Mouse (Mus musculus): ENCODE measurements around the gene Mtg2. TPM values are rescaled to one million over a fixed set of nuclear protein-coding genes. Genes with fewer than 3 reads are reported as not detected.

Mtg2 gene
- polyA plus RNA-seq, 1 experiment from 2014 or later = 30.0 TPM

DNA sequence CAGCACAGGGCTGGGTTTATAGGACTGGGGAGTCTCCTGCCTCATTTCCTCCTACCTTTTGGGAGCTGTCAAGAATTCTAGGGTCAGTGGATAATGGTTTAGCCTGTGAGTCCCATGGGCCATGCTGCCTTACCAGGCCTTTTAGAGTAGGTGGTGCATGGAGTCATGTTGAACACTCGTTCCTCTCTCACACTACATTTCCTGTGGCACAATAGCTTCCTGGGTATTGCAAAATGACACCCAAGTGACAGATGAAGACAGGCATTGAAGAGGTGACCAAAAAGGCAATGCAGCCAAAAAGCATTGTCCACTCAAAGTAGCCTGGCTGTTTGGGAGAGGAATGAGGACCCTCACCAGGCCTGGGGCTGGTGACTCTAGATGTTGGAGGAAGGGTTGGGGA lies 57.3 kb downstream of the Mtg2 start:
- Histone ChIP-seq H3K27me3 (no peaks in the 10 kb centered on the region), H3K4me3 (no peak overlapping the region), H3K27ac (no peak overlapping the region), H3K4me2 (replicated peaks) (no peak overlapping the region), H3K9ac (no peak overlapping the region), H3K36me3 (peaks cover 12% of the 10 kb centered on the region; the same call in 1 of the 2 replicates), H3K9me3 (replicated peaks) (no peaks in the 10 kb centered on the region), H3K4me1 (peaks cover 16% of the 10 kb centered on the region)
- WGBS = 65% methylated on average over 1 of the region's 1 CpGs
- no peak for ATAC-seq (ENCODE audit: low FRiP score)

DNA sequence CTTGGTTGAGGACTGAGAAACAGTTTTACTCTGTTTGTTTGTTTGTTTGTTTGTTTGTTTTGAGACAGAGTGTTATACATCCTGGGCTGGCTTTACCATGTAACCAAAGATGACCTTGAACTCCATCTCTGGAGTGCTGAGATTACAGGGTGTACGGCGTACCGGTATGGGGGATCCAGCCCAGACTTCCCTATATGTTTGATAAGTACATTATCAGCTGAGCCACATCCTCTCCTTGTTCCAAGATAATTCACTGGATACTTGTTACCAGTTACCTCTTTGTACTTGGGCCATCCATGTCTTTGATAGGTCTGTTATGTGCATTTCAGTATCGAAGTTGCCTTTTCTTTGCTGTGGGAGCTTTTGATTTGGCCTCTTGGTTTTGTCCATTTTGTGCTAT lies 62.8 kb downstream of the Mtg2 start:
- Histone ChIP-seq H3K4me1 (no peaks in the 10 kb centered on the region), H3K9me3 (replicated peaks) (no peaks in the 10 kb centered on the region)

DNA sequence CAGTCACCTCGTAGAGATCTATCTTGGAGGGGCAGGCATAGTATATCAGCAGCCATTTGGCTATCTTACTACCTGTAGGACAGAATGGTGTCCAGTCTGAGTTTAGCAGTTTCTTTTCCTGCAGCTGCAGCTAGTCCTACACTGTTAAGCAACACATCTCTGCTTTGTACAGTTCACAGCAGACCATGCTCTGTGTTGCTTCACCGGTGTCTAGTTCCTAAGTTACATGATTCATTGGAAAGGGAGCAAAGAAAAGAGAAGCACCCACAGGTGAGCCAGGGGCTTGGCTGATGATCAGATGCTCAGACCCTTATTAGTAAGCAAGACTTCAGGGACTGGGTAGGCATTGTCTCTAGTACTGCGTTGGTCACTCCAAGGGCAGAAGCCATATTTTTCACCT lies 63.5 kb downstream of the Mtg2 start:
- H3K4me3 ChIP-seq = no peak overlapping the region
- 85% methylated on average over 3 of the region's 3 CpGs for WGBS
- no peaks in the 10 kb centered on the region for H3K9me3 ChIP-seq (replicated peaks)
- no peak overlapping the region for H3K9ac ChIP-seq
- no peaks in the 10 kb centered on the region for H3K4me1 ChIP-seq
- H3K4me2 ChIP-seq (replicated peaks) = no peak overlapping the region
- ATAC-seq (ENCODE audit: low FRiP score) = no peak
- no peaks in the 10 kb centered on the region for H3K27me3 ChIP-seq
- H3K36me3 ChIP-seq = peaks cover 12% of the 10 kb centered on the region
- no peak overlapping the region for H3K27ac ChIP-seq

More for the DNA sequence above, 62.8 kb downstream of the Mtg2 start:
- Histone ChIP-seq H3K9ac (no peak overlapping the region), H3K4me3 (no peak overlapping the region), H3K27me3 (no peaks in the 10 kb centered on the region), H3K36me3 (peaks cover 5% of the 10 kb centered on the region), H3K4me2 (replicated peaks) (no peak overlapping the region), H3K27ac (no peak overlapping the region)
- WGBS = 95% methylated on average over 4 of the region's 4 CpGs
- ATAC-seq (ENCODE audit: low FRiP score) = no peak

DNA sequence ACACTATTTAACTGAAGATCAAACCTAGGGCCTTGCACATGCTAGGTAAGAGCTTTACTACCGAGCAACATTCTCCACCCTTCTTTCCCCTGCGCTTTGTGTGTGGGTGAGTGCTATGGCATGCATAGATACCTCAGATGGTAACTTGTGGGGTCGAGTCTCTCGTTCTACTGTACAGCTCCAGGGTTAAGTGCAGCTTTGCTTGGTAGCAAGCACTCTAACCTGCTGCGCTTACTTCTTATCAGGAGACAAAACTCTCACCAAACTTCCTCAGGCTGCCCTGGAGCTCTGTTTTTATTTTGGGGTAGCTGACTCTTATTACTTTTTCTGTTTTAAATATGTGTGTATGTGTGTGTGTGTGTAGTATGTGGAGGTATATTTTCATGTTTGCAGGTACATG lies 65.0 kb downstream of the Mtg2 start:
- no peak for ATAC-seq (ENCODE audit: low FRiP score)
- WGBS = 84% methylated on average over 5 of the region's 5 CpGs

More for the DNA sequence above, 65.0 kb downstream of the Mtg2 start:
- Histone ChIP-seq H3K9ac (no peak overlapping the region), H3K9me3 (replicated peaks) (no peaks in the 10 kb centered on the region), H3K4me2 (replicated peaks) (no peak overlapping the region), H3K27me3 (no peaks in the 10 kb centered on the region), H3K27ac (no peak overlapping the region), H3K4me1 (no peaks in the 10 kb centered on the region), H3K4me3 (no peak overlapping the region), H3K36me3 (peaks cover 20% of the 10 kb centered on the region)

Other genes starting within 250 kb of the Mtg2 start
- 3.5 and 5.2 TPM in 2 replicates for gene Taf4, start 93.9 kb upstream of the Mtg2 start, polyA plus RNA-seq (2016; fragmentation: Nextera tagmentation; extraction: Ambion mirVana)
- 14.1 and 16.7 TPM in 2 replicates for gene Lsm14b, start 45.6 kb upstream of the Mtg2 start, polyA plus RNA-seq (2016; fragmentation: Nextera tagmentation; extraction: Ambion mirVana)
- gene Psma7, start 28.2 kb upstream of the Mtg2 start, polyA plus RNA-seq (2016; fragmentation: Nextera tagmentation; extraction: Ambion mirVana) = 630 and 656 TPM in 2 replicates
- gene Ss18l1, start 28.1 kb upstream of the Mtg2 start, polyA plus RNA-seq (2016; fragmentation: Nextera tagmentation; extraction: Ambion mirVana) = 32.9 and 37.7 TPM in 2 replicates
- 4.1 and 4.2 TPM in 2 replicates for gene Hrh3, start 33.9 kb downstream of the Mtg2 start, polyA plus RNA-seq (2016; fragmentation: Nextera tagmentation; extraction: Ambion mirVana)
- gene Osbpl2, start 48.7 kb downstream of the Mtg2 start, polyA plus RNA-seq (2016; fragmentation: Nextera tagmentation; extraction: Ambion mirVana) = 52.2 and 53.8 TPM in 2 replicates
- gene Adrm1, start 100.9 kb downstream of the Mtg2 start, polyA plus RNA-seq (2016; fragmentation: Nextera tagmentation; extraction: Ambion mirVana) = 198 and 200 TPM in 2 replicates
- 5.8 and 8.7 TPM in 2 replicates for gene Lama5, start 155.3 kb downstream of the Mtg2 start, polyA plus RNA-seq (2016; fragmentation: Nextera tagmentation; extraction: Ambion mirVana)
- 393 and 423 TPM in 2 replicates for gene Rps21, start 186.8 kb downstream of the Mtg2 start, polyA plus RNA-seq (2016; fragmentation: Nextera tagmentation; extraction: Ambion mirVana)
- gene Cables2, start 202.9 kb downstream of the Mtg2 start, polyA plus RNA-seq (2016; fragmentation: Nextera tagmentation; extraction: Ambion mirVana) = 29.4 and 29.5 TPM in 2 replicates
- 0.20 and 0.35 TPM in 2 replicates for gene Rbbp8nl, start 219.3 kb downstream of the Mtg2 start, polyA plus RNA-seq (2016; fragmentation: Nextera tagmentation; extraction: Ambion mirVana)